Mouse (Mus musculus) lung, postnatal 0 days (tissue): ENCODE results near the gene Slc36a3. TPM values are rescaled to one million over a fixed set of nuclear protein-coding genes. Genes with fewer than 3 reads are reported as not detected.

Source experiments
- ATAC-seq: fragments of 200-750 bp; cut with Nextera tagmentation; 2 replicates; pipeline ENCODE4 v1.8.0; 2017; ENCODE audit warnings: moderate library complexity
- DNase-seq: peaks from one replicate; pipeline ENCODE4 v3.0.0-alpha.2; 2016; ENCODE audit warnings: low spot score
- H3K27ac ChIP-seq: fragments of 300-500 bp; sonication (generic); 2 replicates; pipeline ENCODE4 v1.5.1; 2014; ENCODE audit warnings: antibody characterized with exemption, mild to moderate bottlenecking, low read length, mixed read lengths
- H3K27me3 ChIP-seq: fragments of 300-500 bp; sonication (generic); replicated peaks from 2 replicates; pipeline ENCODE4 v1.6.1; 2014; ENCODE audit warnings: low read length, mixed read lengths; ENCODE audit not compliant: insufficient read depth
- H3K36me3 ChIP-seq: fragments of 300-500 bp; sonication (generic); 2 replicates; pipeline ENCODE4 v1.6.1; 2014; ENCODE audit warnings: low read length, mixed read lengths; ENCODE audit not compliant: insufficient read depth
- H3K4me1 ChIP-seq: fragments of 300-500 bp; sonication (generic); 2 replicates; pipeline ENCODE4 v1.6.1; 2014; ENCODE audit warnings: antibody characterized with exemption, low read depth, low read length, mixed read lengths; ENCODE audit not compliant: insufficient read depth
- H3K4me2 ChIP-seq: fragments of 300-500 bp; sonication (generic); replicated peaks from 2 replicates; pipeline ENCODE4 v1.6.1; 2014; ENCODE audit warnings: low read depth, mild to moderate bottlenecking, low read length, moderate library complexity, mixed read lengths
- H3K4me3 ChIP-seq: fragments of 300-500 bp; sonication (generic); 2 replicates; pipeline ENCODE4 v1.5.1; 2014; ENCODE audit warnings: low read depth, low read length
- H3K9ac ChIP-seq: fragments of 300-500 bp; sonication (generic); replicated peaks from 2 replicates; pipeline ENCODE4 v1.6.1; 2014; ENCODE audit warnings: low read depth, mild to moderate bottlenecking
- H3K9me3 ChIP-seq: fragments of 300-500 bp; sonication (generic); 2 replicates; pipeline ENCODE4 v1.6.1; 2016; ENCODE audit warnings: low read length, mixed read lengths
- CTCF ChIP-seq: IDR thresholded peaks from 2 replicates; pipeline ENCODE4 v1.5.1; 2016; ENCODE audit warnings: antibody characterized with exemption, mild to moderate bottlenecking
- EP300 ChIP-seq: IDR thresholded peaks from 2 replicates; pipeline ENCODE4 v1.6.1; 2016; ENCODE audit warnings: antibody characterized with exemption, mild to moderate bottlenecking, control low read depth
- WGBS: fragments of 180-500 bp; shearing (Covaris S2); extraction: QIAGEN DNeasy Blood & Tissue Kit; methylation state at CpG from one replicate; pipeline ENCODE4 v1.1.7; 2014; 5-methylcytosine and 5-hydroxymethylcytosine counted together
- polyA plus RNA-seq: library from polyadenylated mRNA; unstranded; fragments of >200 nt; fragmentation: Nextera tagmentation; extraction: Ambion mirVana; gene quantifications from 2 replicates; pipeline ENCODE4 v1.2.1, GENCODE M21; 2015

The Slc36a3 gene
- polyA plus RNA-seq, 1 experiment from 2014 or later, result not detected

- no peak overlapping the region for H3K27ac ChIP-seq
- H3K4me2 ChIP-seq, result no peak overlapping the region
- no peaks in the 10 kb centered on the region for H3K9me3 ChIP-seq
- H3K36me3 ChIP-seq, result no peaks in the 10 kb centered on the region
- H3K27me3 ChIP-seq, result no peaks in the 10 kb centered on the region
- DNase-seq (no peak), ATAC-seq (no peak)
- H3K4me3 ChIP-seq, result no peak overlapping the region
- H3K9ac ChIP-seq, result no peak overlapping the region
- WGBS, result 83% methylated on average over 4 of the region's 4 CpGs
- no peaks in the 10 kb centered on the region for H3K4me1 ChIP-seq
- no peak for TF ChIP-seq EP300
- TF ChIP-seq CTCF, result no peak
These were observed 17.0 kb upstream of the Slc36a3 start for GRCm38 (mm10) chr11:55168504-55168903.

- ATAC-seq, result no peak
- H3K9me3 ChIP-seq, result no peaks in the 10 kb centered on the region
- no peaks in the 10 kb centered on the region for H3K27me3 ChIP-seq
- no peak overlapping the region for H3K4me3 ChIP-seq
- no peaks in the 10 kb centered on the region for H3K4me1 ChIP-seq
- H3K27ac ChIP-seq, result no peak overlapping the region
- H3K4me2 ChIP-seq, result no peak overlapping the region
- WGBS, result 80% methylated on average over 6 of the region's 7 CpGs
- H3K36me3 ChIP-seq, result no peaks in the 10 kb centered on the region
- H3K9ac ChIP-seq, result no peak overlapping the region
- TF ChIP-seq EP300 (no peak), CTCF (no peak)
- DNase-seq, result no peak
These were observed 14.2 kb upstream of the Slc36a3 start for GRCm38 (mm10) chr11:55165748-55166147.

GRCm38 (mm10) chr11:55164723-55165122, 13.2 kb upstream of the Slc36a3 start:
- Histone ChIP-seq H3K4me2 (no peak overlapping the region), H3K4me1 (no peaks in the 10 kb centered on the region), H3K4me3 (no peak overlapping the region), H3K9ac (no peak overlapping the region), H3K9me3 (no peaks in the 10 kb centered on the region), H3K27ac (no peak overlapping the region), H3K27me3 (no peaks in the 10 kb centered on the region), H3K36me3 (no peaks in the 10 kb centered on the region)
- DNase-seq (peak; percentile 64), ATAC-seq (no peak)
- TF ChIP-seq EP300 (no peak), CTCF (peak; percentile 80)
- 32% methylated on average over 3 of the region's 3 CpGs for WGBS

GRCm38 (mm10) chr11:55162670-55163069, 11.2 kb upstream of the Slc36a3 start:
- ATAC-seq (peak; percentile 16; the same call in 1 of the 2 replicates), DNase-seq (peak; percentile 48)
- Histone ChIP-seq H3K4me3 (no peak overlapping the region), H3K36me3 (no peaks in the 10 kb centered on the region), H3K4me1 (no peaks in the 10 kb centered on the region), H3K27ac (no peak overlapping the region), H3K27me3 (no peaks in the 10 kb centered on the region), H3K4me2 (no peak overlapping the region), H3K9ac (no peak overlapping the region), H3K9me3 (no peaks in the 10 kb centered on the region)
- TF ChIP-seq EP300 (no peak), CTCF (peak; percentile 80)
- 44% methylated on average over 9 of the region's 9 CpGs for WGBS

- Histone ChIP-seq H3K9ac (no peak overlapping the region), H3K36me3 (no peaks in the 10 kb centered on the region), H3K27ac (no peak overlapping the region), H3K9me3 (no peaks in the 10 kb centered on the region), H3K27me3 (no peaks in the 10 kb centered on the region), H3K4me2 (no peak overlapping the region), H3K4me3 (no peak overlapping the region), H3K4me1 (no peaks in the 10 kb centered on the region)
- peak; percentile 93 for TF ChIP-seq CTCF
- TF ChIP-seq EP300, result no peak
- 49% methylated on average over 13 of the region's 13 CpGs for WGBS
- DNase-seq, result peak; percentile 79
- ATAC-seq, result peak; percentile 54
These were observed 7.4 kb upstream of the Slc36a3 start for GRCm38 (mm10) chr11:55158785-55159359.

DNA sequence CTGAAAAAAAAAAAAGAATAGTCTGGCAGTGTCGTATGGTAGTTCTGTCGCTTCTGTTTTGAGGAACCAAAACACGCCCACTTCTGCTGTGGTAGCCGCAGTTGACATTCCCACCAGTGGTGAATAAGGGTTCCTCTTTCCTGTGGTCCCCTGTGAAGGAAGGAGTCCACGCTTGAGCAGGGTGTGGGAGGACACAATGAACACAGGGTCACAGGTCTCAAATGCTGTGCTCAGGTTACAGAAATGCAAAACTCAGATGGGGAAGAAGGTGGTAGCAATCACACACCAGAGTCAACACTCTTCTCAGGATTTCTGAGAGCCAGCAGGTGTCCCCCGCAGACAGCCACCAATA, 3.5 kb upstream of the Slc36a3 start:
- Histone ChIP-seq H3K27me3 (no peaks in the 10 kb centered on the region), H3K9me3 (no peaks in the 10 kb centered on the region), H3K9ac (no peak overlapping the region), H3K4me3 (no peak overlapping the region), H3K36me3 (no peaks in the 10 kb centered on the region), H3K4me1 (no peaks in the 10 kb centered on the region), H3K4me2 (no peak overlapping the region), H3K27ac (no peak overlapping the region)
- DNase-seq (peak; percentile 47), ATAC-seq (peak; percentile 47)
- no peak for TF ChIP-seq EP300
- TF ChIP-seq CTCF, result no peak
- 60% methylated on average over 6 of the region's 6 CpGs for WGBS
